Comparison of ENCODE assay signal across 20 mouse cellular contexts in the genomic region with DNA sequence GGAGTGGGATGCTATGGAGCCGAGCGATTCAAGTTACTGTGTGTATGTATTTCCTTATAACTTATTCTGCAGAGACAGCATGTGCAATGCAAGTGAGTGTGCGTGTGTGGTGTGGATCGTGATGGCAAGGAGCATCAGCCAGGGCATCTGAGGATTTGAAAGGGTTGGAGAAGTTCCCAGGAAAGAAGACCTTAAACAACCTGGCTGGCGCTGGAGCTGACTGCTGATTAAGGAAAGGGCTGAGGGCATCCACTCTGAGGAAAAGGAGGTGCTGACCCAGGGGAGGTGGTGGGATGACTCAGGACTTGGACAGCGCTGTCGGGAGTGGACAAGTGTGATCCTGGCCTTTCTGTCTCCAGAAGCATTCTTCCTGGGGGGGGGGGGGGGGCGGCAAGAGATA. TPM values are rescaled to one million over a fixed set of nuclear protein-coding genes. Genes with fewer than 3 reads are reported as not detected.
DNase-seq lines count a peak whose midpoint lies in the region; ATAC-seq and TF ChIP-seq lines count a peak whose summit lies in the region.
"Had no signal": no experiment of that assay in that cellular context is flagged by ENCODE, and none has a peak within 500 bp of the region (broad histone marks: within the 10 kb centered on the region; RNA-seq: fewer than 3 reads in every experiment).

No protein-coding gene starts in this region.

- no peaks in the 10 kb centered on the region for H3K36me3 ChIP-seq in hindbrain, postnatal 0 days (ENCODE audit: insufficient read depth, low read length)
- no peaks in the 10 kb centered on the region for H3K36me3 ChIP-seq in hindbrain, embryonic 10.5 days
- no peaks in the 10 kb centered on the region for H3K36me3 ChIP-seq in embryonic facial prominence, embryonic 10.5 days (replicated peaks)
- H3K36me3 ChIP-seq: hindbrain, embryonic 12.5 days; lung, embryonic 15.5 days; midbrain, embryonic 12.5 days; neural tube, embryonic 13.5 days had no signal

- no peak overlapping the region for H3K4me3 ChIP-seq in hindbrain, postnatal 0 days (ENCODE audit: low read length)
- no peak overlapping the region for H3K4me3 ChIP-seq in hindbrain, embryonic 10.5 days
- no peak overlapping the region for H3K4me3 ChIP-seq in embryonic facial prominence, embryonic 10.5 days
- H3K4me3 ChIP-seq: forebrain, embryonic 13.5 days; hindbrain, embryonic 12.5 days; lung, embryonic 15.5 days; midbrain, embryonic 12.5 days; neural tube, embryonic 13.5 days had no signal

- no peak for TF ChIP-seq CTCF in hindbrain, postnatal 0 days (IDR thresholded peaks at IDR 0.05; ENCODE audit: low read depth)

- H3K4me1 ChIP-seq in hindbrain, postnatal 0 days (ENCODE audit: insufficient read depth, low read length) = peaks cover 25% of the 10 kb centered on the region
- peaks cover 30% of the 10 kb centered on the region for H3K4me1 ChIP-seq in hindbrain, embryonic 10.5 days (replicated peaks)
- peaks cover 31% of the 10 kb centered on the region for H3K4me1 ChIP-seq in embryonic facial prominence, embryonic 10.5 days

- DNase-seq in cerebellum, postnatal 14 days = peak; percentile 49 to 52
- no peak for DNase-seq in cerebellum, adult 9-10 months
- no peak for DNase-seq in hindbrain, postnatal 0 days (ENCODE audit: low spot score)
- no peak for DNase-seq in hindbrain, embryonic 10.5 days (ENCODE audit: low spot score)
- no peak for DNase-seq in embryonic facial prominence, embryonic 10.5 days (ENCODE audit: low spot score)
- DNase-seq in heart, postnatal 4 days = peak; percentile 30
- no peak for DNase-seq in lung, postnatal 10 days
- DNase-seq: adrenal gland, postnatal 10 days; B cell, adult 2 months; kidney, postnatal 4 days; layer of hippocampus, postnatal 36 days; spleen, adult 18-20 months; thymus, postnatal 25 days had no signal

- no peaks in the 10 kb centered on the region for H3K27me3 ChIP-seq in hindbrain, postnatal 0 days (ENCODE audit: insufficient read depth, low read length)
- peaks cover 7% of the 10 kb centered on the region; the same call in 1 of the 2 replicates for H3K27me3 ChIP-seq in hindbrain, embryonic 10.5 days (ENCODE audit: insufficient read depth, poor library complexity, severe bottlenecking)
- no peaks in the 10 kb centered on the region for H3K27me3 ChIP-seq in embryonic facial prominence, embryonic 10.5 days (replicated peaks; ENCODE audit: low read depth, poor library complexity, severe bottlenecking)
- H3K27me3 ChIP-seq: forebrain, embryonic 13.5 days; hindbrain, embryonic 12.5 days; lung, embryonic 15.5 days; midbrain, embryonic 12.5 days; neural tube, embryonic 13.5 days had no signal

- H3K9ac ChIP-seq in hindbrain, postnatal 0 days (replicated peaks; ENCODE audit: low read length) = no peak overlapping the region
- H3K9ac ChIP-seq: forebrain, embryonic 13.5 days; hindbrain, embryonic 12.5 days; liver, embryonic 14.5 days; lung, embryonic 15.5 days; midbrain, embryonic 12.5 days; neural tube, embryonic 13.5 days had no signal

- no peaks in the 10 kb centered on the region for H3K9me3 ChIP-seq in hindbrain, postnatal 0 days (ENCODE audit: low read length)
- no peaks in the 10 kb centered on the region for H3K9me3 ChIP-seq in hindbrain, embryonic 10.5 days
- no peaks in the 10 kb centered on the region for H3K9me3 ChIP-seq in embryonic facial prominence, embryonic 10.5 days
- H3K9me3 ChIP-seq: forebrain, embryonic 13.5 days; lung, embryonic 15.5 days; midbrain, embryonic 12.5 days; neural tube, embryonic 13.5 days had no signal

- no peak overlapping the region for H3K4me2 ChIP-seq in hindbrain, postnatal 0 days (ENCODE audit: low read depth, low read length)
- H3K4me2 ChIP-seq: forebrain, embryonic 13.5 days; hindbrain, embryonic 12.5 days; lung, embryonic 15.5 days; midbrain, embryonic 12.5 days; neural tube, embryonic 13.5 days had no signal

- ATAC-seq in hindbrain, postnatal 0 days = no peak
- ATAC-seq in granulocyte monocyte progenitor cell, adult 5-6 weeks (replicated peaks; ENCODE audit: poor library complexity, severe bottlenecking) = no peak
- ATAC-seq: forebrain, embryonic 13.5 days had no signal

- 70% methylated on average over 8 of the region's 8 CpGs for WGBS in hindbrain, postnatal 0 days
- WGBS in hindbrain, embryonic 10.5 days = 86% methylated on average over 8 of the region's 8 CpGs
- 88% methylated on average over 8 of the region's 8 CpGs for WGBS in embryonic facial prominence, embryonic 10.5 days

- 0 out of 2 replicates have a peak overlapping the region, but pooled peaks have one; percentile 7 for H3K27ac ChIP-seq in hindbrain, postnatal 0 days
- no peak overlapping the region for H3K27ac ChIP-seq in hindbrain, embryonic 10.5 days
- 0 out of 2 replicates have a peak overlapping the region, but pooled peaks have one; percentile 19 for H3K27ac ChIP-seq in embryonic facial prominence, embryonic 10.5 days (replicated peaks)
- H3K27ac ChIP-seq: hindbrain, embryonic 12.5 days; liver, embryonic 14.5 days; lung, embryonic 15.5 days; midbrain, embryonic 12.5 days; neural tube, embryonic 13.5 days had no signal

RNA-seq across cellular contexts. Expression of a gene that starts 27.3 kb away (rescaled TPM):
- 146 and 159 TPM in 2 replicates for total RNA-seq in hindbrain, postnatal 0 days (2014; rRNA removed)
- 59.4 and 66.9 TPM in 2 replicates for polyA plus RNA-seq in hindbrain, postnatal 0 days (2015; fragmentation: Nextera tagmentation; extraction: Ambion mirVana)
- 20.3 and 34.2 TPM in 2 replicates for polyA plus RNA-seq in hindbrain, embryonic 10.5 days (2016; fragmentation: Nextera tagmentation; extraction: Ambion mirVana)
- 13.5 and 17.3 TPM in 2 replicates for polyA plus RNA-seq in embryonic facial prominence, embryonic 10.5 days (2016; fragmentation: Nextera tagmentation; extraction: Ambion mirVana)
- total RNA-seq in heart, postnatal 4 days (2021) = 10 to 100 TPM; 85.8 to 86.2 TPM
- 1.2 and 1.8 TPM in 2 replicates for total RNA-seq in granulocyte monocyte progenitor cell, adult 5-6 weeks (2014; fragmentation: Nextera tagmentation)
- total RNA-seq in granulocyte monocyte progenitor cell, adult 5-6 weeks (2017) = 0.15 and 0.78 TPM in 2 replicates

Comparison
In these comparisons a context has a peak if more than half of its experiments do, and no peak if none do; other contexts are left out.
1. DNase-seq: peak in cerebellum, postnatal 14 days (2 of 2) and heart, postnatal 4 days (single experiment); none in cerebellum, adult 9-10 months (single experiment), hindbrain, postnatal 0 days (single experiment), hindbrain, embryonic 10.5 days (single experiment), embryonic facial prominence, embryonic 10.5 days (single experiment) and lung, postnatal 10 days (single experiment).
2. RNA of a gene that starts 27.3 kb away (total RNA-seq): 146 to 159 TPM in hindbrain, postnatal 0 days and 85.8 to 86.2 TPM in heart, postnatal 4 days; 0.15 to 1.8 TPM in granulocyte monocyte progenitor cell, adult 5-6 weeks; every median in the first group is over 10 times any median in the second.